Mouse (Mus musculus) CD8-positive naive resting alpha-beta T cell, adult 2 months (primary cell): ENCODE measurements around the gene Cxcl16.

Source experiments
- DNase-seq, 2 experiments: peaks; one replicate each; pipeline ENCODE4 v3.0.0; 2022; ENCODE audit warnings: low read depth in 2 of 2, low spot score in 2 of 2

Cxcl16 gene

GRCm38 (mm10) chr11:70413961-70414360 is 45.8 kb downstream of the Cxcl16 start:
- peak; percentile 83 to 87 for DNase-seq

DNA sequence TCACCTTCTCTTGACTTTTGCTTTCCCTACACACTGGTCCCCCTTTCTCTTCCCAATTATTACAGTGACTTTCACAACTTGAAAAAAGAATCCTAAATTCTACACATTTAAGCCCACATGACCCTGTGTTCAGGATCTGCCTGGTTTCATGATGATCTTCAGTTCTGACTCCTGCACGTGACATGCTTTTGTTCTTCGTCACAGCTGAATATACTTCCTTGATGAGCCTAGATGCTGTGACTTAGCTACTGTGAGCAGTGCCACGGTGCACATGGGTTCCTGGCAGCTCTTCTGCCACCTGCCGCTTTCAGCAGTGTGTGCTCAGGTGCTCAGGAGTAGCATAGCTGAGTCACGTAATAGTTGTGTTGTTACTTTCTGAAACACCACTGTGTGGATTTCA is 47.2 kb downstream of the Cxcl16 start:
- DNase-seq, result no peak

GRCm38 (mm10) chr11:70410297-70410643 is 49.5 kb downstream of the Cxcl16 start:
- DNase-seq, result no peak

GRCm38 (mm10) chr11:70409594-70410296 is 50.0 kb downstream of the Cxcl16 start, which contains the start of gene Pelp1:
Gene Pelp1 (minus strand): TSS chr11:70410031.
- peak; percentile 71 to 80 for DNase-seq
